24 mouse cellular contexts compared by ENCODE assay signal in genomic region chr7:132393014-132393406, GRCm38 (mm10).
"Had no signal": no experiment of that assay in that cellular context is flagged by ENCODE, and none has a peak within 500 bp of the region (broad histone marks: within the 10 kb centered on the region; RNA-seq: fewer than 3 reads in every experiment).

No protein-coding gene starts in this region.

- H3K27me3 ChIP-seq: heart, embryonic 12.5 days; heart, embryonic 13.5 days; heart, embryonic 15.5 days; hindbrain, embryonic 12.5 days; hindbrain, embryonic 13.5 days; hindbrain, embryonic 15.5 days; intestine, embryonic 15.5 days had no signal

- H3K9me3 ChIP-seq: heart, embryonic 12.5 days; heart, embryonic 15.5 days; hindbrain, embryonic 10.5 days; hindbrain, embryonic 12.5 days; hindbrain, embryonic 13.5 days; hindbrain, embryonic 15.5 days; intestine, embryonic 15.5 days; kidney, embryonic 15.5 days had no signal

- H3K9ac ChIP-seq: heart, embryonic 12.5 days; heart, embryonic 13.5 days; heart, embryonic 15.5 days; hindbrain, embryonic 12.5 days; hindbrain, embryonic 13.5 days; hindbrain, embryonic 14.5 days; hindbrain, embryonic 15.5 days; intestine, embryonic 15.5 days; kidney, embryonic 15.5 days had no signal

- H3K4me3 ChIP-seq: heart, embryonic 12.5 days; heart, embryonic 13.5 days; heart, embryonic 15.5 days; hindbrain, embryonic 10.5 days; hindbrain, embryonic 12.5 days; hindbrain, embryonic 13.5 days; hindbrain, embryonic 15.5 days; intestine, embryonic 15.5 days; kidney, embryonic 15.5 days; layer of hippocampus, adult 2 months; left cerebral cortex, adult 2 months had no signal

- H3K4me1 ChIP-seq: hindbrain, embryonic 12.5 days; hindbrain, embryonic 13.5 days; hindbrain, embryonic 15.5 days had no signal

- H3K27ac ChIP-seq: heart, embryonic 13.5 days; heart, embryonic 15.5 days; hindbrain, embryonic 12.5 days; hindbrain, embryonic 13.5 days; hindbrain, embryonic 14.5 days; hindbrain, embryonic 15.5 days; hindbrain, postnatal 0 days; intestine, embryonic 15.5 days; kidney, embryonic 15.5 days; kidney, postnatal 0 days; layer of hippocampus, adult 2 months; left cerebral cortex, adult 2 months had no signal

- DNase-seq: heart, postnatal 10 days; heart, postnatal 14 days; heart, postnatal 36 days; heart, postnatal 4 days; kidney, adult 18-20 months; kidney, postnatal 10 days; kidney, postnatal 25 days; kidney, postnatal 4 days; layer of hippocampus, adult 9-11 months; layer of hippocampus, postnatal 36 days had no signal

- H3K36me3 ChIP-seq: heart, embryonic 12.5 days; heart, embryonic 13.5 days; heart, embryonic 15.5 days; hindbrain, embryonic 10.5 days; hindbrain, embryonic 12.5 days; hindbrain, embryonic 13.5 days; hindbrain, embryonic 15.5 days; intestine, embryonic 15.5 days; kidney, embryonic 15.5 days had no signal
